Mouse (Mus musculus): ENCODE measurements at regions not wholly inside any gene's neighbourhood (a gene's known extent, or its start where the extent isn't known, plus 50 kb on each side); places are given as distances from the start of the nearest gene placed in this dataset.
"Not testable (repeated sequence)": the region's sequence is repeated elsewhere in the genome, so short reads cannot be mapped to it uniquely, and the experiment has no call there.

DNA sequence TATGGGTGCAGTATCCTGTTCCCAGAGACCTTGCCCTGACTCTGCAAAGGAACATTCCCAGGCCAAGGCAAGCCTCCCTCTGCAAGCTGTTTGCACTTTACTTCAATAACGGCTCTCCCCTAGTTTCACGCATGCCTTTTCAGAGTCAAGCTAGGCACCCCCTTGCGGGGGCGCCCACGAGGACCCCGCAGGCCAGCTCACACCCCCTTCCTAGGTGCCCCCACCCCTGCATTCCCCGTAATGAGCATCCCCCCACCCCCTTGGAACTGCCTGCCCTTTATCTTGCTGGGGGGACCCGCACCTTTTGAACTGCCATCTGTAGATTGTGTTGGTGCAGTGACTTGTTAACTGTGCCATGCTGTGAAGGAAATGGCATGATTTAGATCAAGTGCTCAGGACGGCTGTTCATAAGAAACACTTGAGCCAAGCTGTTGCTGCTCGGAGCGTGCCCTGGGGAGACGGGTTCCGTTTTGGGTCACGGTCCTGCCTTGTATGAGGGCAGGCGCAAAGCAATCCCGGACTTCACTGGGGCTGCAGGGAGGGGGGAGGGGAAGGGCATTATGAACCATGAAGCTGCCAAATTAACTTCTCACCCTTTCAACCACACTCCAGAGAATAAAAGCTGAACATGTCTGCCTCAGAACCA is 155.3 kb upstream of the Cdkn3 start:
- no peak for DNase-seq
- intact Hi-C loops (cut with DNase I; ENCODE audit: low total_unique reads): no loop called here

GRCm38 (mm10) chr14:46604156-46604885 is 156.0 kb upstream of the Cdkn3 start:
- DNase-seq: no peak

GRCm38 (mm10) chr14:46596696-46597359 is 163.5 kb upstream of the Cdkn3 start:
- no peak for DNase-seq
- intact Hi-C loops (cut with DNase I; ENCODE audit: low total_unique reads): no loop called here

More at GRCm38 (mm10) chr14:46604156-46604885, 156.0 kb upstream of the Cdkn3 start:
- intact Hi-C loops (cut with DNase I; ENCODE audit: low total_unique reads): no loop called here

- no peak for DNase-seq
- intact Hi-C loops (cut with DNase I; ENCODE audit: low total_unique reads): no loop called here
Measured at GRCm38 (mm10) chr14:46594151-46594550, 166.2 kb upstream of the Cdkn3 start.

- intact Hi-C loops (cut with DNase I; ENCODE audit: low total_unique reads): no loop called here
- DNase-seq: no peak
Measured at GRCm38 (mm10) chr14:46591753-46592359, 168.5 kb upstream of the Cdkn3 start.

DNA sequence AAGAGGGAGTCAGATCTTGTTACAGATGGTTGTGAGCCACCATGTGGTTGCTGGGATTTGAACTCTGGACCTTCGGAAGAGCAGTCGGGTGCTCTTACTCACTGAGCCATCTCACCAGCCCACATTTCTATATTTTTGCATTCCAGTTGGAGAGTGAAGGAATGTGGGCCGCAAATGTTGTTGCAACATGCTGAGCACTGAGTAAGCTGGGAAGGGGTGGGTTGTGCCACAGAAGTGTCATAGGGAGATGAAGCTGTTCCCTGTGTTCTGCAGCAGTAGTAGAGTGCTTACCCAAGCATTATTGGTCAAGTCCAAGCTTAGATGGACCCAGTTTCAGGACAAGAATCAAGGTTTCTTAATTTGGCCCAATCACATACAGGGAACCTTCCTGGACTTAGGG is 169.1 kb upstream of the Cdkn3 start:
- DNase-seq: no peak
- intact Hi-C loops (cut with DNase I; ENCODE audit: low total_unique reads): no loop called here

DNA sequence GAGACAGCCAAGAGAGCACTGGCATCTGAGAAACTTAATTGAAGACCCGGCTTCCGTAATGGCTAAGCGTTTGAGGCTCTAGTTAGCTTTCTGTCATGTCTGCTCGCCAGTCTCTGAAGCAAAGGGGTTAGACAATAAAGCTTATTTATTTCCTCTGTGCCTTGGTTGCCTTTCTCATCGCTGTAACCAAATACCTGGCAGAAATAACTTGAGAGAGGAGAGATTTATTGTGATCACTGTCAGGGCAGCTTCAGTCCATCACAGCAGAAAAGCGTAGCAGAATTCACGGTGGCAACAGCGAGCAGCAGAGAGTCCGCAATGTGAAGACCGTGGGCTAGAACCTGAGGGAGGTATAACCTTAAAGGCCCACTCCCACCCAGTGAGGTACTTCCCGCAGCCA is 174.2 kb upstream of the Cdkn3 start:
- no peak for DNase-seq
- intact Hi-C loops (cut with DNase I; ENCODE audit: low total_unique reads): no loop called here

DNA sequence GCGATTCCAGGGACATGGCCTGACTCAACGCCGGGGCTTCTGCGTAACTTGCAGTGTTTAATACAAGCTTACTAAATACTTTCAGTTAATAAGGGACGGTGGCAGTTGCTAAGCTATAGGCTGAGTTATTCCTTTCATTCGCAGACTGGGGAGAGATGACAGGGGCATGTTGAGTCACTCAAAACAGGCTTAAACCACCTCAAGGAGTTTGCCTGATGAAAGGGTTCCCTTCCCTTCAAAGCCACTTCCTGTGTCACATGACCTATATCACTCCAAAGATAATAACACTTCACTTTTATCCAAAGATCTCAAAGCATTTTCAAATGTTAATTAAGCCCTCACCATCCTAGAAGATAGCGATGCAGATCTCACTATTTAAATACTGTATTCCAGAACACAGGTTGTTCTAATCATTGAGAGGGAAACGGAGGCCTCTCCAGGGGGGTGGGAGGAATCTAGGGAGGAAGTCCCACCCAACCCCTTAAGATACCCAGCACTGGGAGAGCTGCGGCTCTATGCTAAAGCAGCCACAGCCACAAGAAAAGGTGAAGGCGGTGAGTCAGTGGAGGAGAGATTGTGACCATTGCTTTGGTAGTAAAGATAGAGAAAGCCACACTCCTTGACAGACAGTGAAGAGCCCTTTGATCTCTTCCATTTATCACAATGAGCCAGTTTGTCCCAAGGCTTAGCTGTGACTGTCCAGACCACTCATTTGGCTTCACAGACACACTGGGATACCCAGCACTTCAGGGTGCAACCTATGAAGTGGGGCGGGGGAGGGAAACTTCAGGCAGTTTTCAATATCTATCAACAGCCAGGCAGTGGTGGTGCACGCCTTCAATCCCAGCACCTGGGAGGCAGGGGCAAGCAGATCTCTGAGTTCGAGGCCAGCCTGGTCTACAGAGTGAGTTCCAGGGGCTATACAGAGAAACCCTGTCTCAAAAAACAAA is 182.0 kb upstream of the Cdkn3 start:
- no peak for DNase-seq
- intact Hi-C loops (cut with DNase I; ENCODE audit: low total_unique reads): no loop called here

GRCm38 (mm10) chr14:46575889-46576288 is 184.5 kb upstream of the Cdkn3 start:
- intact Hi-C loops (cut with DNase I; ENCODE audit: low total_unique reads): no loop called here
- no peak for DNase-seq

GRCm38 (mm10) chr14:46575414-46575813 is 184.9 kb upstream of the Cdkn3 start:
- DNase-seq: no peak
- intact Hi-C loops (cut with DNase I; ENCODE audit: low total_unique reads): no loop called here

DNA sequence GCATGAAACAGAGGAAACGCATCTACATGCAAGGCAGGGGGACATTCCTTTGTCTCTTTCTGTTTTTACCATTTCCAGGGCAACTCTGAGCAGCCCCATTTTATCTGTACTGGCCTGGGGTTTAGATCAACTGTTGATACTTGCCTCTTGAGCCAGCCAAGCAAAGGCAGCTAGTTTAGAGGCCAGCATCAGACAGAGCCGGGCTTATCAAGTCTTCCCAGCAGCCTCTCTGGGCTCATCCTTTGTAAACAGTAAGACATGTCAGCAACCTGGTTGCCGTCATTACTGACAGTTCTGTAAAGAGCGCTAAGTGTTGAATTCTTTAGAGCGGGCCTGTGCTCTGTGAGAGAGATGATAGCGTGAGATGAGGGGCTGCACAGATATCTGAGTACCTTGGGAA is 182.9 kb upstream of the Bmp4 start:
- intact Hi-C loops (cut with DNase I; ENCODE audit: low total_unique reads): no loop called here
- no peak for DNase-seq

DNA sequence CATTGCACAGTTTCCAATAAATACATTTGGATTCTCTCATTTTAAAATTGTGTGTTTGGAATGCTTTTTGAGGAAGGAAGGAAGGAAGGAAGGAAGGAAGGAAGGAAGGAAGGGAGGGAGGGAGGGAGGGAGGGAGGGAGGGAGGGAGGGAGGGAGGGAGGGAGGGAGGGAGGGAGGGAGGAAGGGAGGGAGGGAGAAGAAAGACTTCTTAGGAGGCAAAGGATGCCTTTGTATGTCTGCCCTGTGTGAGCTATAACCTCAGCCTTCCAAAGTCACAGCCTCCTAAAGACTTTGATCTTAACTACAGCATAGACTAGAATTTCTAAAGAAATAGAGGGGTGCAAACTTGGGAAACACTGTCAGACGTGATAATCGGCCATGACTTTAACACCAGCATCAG is 182.5 kb upstream of the Bmp4 start:
- DNase-seq; intact Hi-C loops (cut with DNase I; ENCODE audit: low total_unique reads): not testable (repeated sequence)

DNA sequence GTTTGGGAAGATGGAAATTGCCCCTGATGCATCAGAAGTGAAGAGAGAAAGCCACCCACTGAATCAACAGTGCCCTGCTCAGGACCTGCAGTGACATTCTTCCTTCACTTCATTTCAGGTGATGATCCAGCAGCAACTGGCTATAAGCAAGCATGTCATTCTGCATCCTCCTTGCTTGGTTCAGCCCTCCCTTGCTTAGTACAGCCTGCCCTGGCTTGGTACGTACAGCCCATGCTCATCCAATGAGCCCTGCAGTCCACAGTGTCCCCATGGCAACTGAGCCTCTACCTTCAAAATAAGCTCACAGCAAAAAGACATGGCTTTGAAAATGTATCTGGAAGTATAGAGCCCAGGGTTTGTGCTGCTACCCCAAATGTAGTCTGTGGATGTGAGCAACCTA is 181.4 kb upstream of the Bmp4 start:
- intact Hi-C loops (cut with DNase I; ENCODE audit: low total_unique reads): no loop called here
- no peak for DNase-seq

DNA sequence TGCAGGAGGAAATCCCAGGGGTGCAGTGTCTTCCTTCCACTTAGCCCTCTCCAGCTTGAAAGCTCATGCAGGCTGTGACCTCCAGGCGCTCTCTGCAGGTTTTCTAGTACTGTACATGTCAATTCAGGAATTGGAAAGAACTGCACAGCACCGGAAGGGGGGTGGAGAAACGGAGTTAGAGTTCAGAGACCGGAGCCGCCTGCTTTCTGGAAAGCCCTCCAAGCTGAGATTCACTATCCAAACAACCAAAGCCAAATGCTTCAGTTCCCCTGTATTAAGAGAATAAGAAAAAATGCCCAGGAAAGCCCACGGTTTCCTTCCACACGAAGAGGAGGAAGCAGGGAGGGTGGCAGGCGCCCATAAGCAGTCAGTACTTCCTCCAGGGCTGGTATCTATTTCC is 178.8 kb upstream of the Bmp4 start:
- DNase-seq: no peak
- intact Hi-C loops (cut with DNase I; ENCODE audit: low total_unique reads): loop anchor here (10.0 kb wide), 1 partner anchor 136 kb away; no protein-coding TSS in a partner anchor

GRCm38 (mm10) chr14:46567411-46567780 is 176.9 kb upstream of the Bmp4 start:
- intact Hi-C loops (cut with DNase I; ENCODE audit: low total_unique reads): loop anchor here (10.0 kb wide), 1 partner anchor 137 kb away; no protein-coding TSS in a partner anchor

DNA sequence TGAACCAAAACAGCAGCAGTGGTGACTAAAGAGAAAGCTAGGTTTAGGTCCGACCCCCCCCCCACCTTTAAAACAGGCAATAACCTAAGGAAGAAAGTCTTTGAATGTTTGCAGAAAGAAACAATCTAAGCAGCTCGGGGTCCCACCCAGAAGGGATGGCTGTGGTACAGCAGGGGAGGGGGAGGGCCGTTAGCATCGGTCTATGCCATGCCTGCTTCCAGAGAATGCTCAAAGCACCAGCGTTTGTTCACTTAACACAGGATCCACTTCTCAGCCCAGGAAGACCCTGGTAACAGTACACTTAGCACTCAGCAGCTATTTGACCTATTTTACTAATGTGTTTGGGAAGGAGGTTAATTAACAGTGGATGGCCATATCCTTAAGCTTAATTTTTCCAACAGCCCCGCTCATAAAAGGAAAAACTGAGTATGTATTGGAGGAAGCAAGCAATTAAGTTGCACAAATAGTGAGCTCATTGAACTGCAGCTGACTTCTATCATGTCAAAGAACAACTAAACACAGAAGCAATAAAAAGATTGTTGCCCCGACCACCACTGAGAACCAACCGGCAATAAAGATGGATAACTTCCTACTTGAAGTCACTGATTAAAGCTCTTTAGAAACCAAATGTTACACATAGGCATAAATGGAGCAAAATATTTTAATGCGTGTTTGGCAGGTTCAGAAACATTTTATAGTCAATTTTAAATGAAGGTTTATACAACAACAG is 176.4 kb upstream of the Bmp4 start:
- intact Hi-C loops (cut with DNase I; ENCODE audit: low total_unique reads): loop anchor here (10.0 kb wide), 1 partner anchor 138 kb away; no protein-coding TSS in a partner anchor
- no peak for DNase-seq

More at GRCm38 (mm10) chr14:46567411-46567780, 176.9 kb upstream of the Bmp4 start:
- no peak for DNase-seq

DNA sequence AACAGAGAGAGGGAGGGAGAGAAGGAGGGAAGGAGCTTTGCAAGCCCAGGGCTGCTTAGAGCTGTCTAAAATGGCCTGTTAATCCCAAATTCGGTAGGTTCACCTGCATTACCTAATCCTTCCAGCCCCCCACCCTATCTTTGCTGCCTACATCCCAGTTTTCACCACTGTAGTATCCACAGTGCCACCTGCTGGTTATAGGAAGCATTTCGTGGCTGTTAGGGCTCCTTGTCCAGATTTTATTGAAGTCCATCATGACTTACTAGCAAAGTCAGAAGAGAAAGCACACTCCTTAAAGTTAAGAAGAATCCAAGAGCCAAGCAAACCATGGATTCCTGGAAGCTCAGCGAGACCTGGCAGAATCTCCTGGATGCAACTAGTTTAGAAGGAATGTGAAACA is 174.5 kb upstream of the Bmp4 start:
- intact Hi-C loops (cut with DNase I; ENCODE audit: low total_unique reads): loop anchor here (5.0 to 10.0 kb wide), 2 partner anchors 140 to 573 kb away; no protein-coding TSS in a partner anchor
- peak; percentile 22 for DNase-seq

DNA sequence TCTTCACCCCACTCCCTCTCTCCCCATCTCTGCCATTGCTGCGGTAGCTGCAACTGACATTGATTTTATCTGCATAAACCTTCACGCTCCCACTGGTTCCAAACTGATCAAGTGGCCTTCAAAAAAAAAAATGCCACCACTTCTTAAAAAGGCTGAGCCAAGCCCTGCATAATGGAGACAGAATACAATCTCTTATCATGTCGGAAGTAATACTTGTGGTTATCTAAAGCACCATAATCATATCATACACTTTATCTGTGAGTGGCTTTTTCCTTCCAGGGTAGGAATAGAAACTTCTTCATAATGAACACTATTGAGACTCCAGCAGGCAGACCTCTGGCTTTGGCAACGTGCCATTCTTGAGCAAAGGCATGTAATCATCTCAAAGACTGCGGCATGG is 171.5 kb upstream of the Bmp4 start:
- no peak for DNase-seq
- intact Hi-C loops (cut with DNase I; ENCODE audit: low total_unique reads): loop anchor here (5.0 to 10.0 kb wide), 2 partner anchors 143 to 570 kb away; no protein-coding TSS in a partner anchor

All from gastrocnemius, postnatal 14 days (tissue).